ENCODE assay signal across 8 mouse cellular contexts in the genomic region with DNA sequence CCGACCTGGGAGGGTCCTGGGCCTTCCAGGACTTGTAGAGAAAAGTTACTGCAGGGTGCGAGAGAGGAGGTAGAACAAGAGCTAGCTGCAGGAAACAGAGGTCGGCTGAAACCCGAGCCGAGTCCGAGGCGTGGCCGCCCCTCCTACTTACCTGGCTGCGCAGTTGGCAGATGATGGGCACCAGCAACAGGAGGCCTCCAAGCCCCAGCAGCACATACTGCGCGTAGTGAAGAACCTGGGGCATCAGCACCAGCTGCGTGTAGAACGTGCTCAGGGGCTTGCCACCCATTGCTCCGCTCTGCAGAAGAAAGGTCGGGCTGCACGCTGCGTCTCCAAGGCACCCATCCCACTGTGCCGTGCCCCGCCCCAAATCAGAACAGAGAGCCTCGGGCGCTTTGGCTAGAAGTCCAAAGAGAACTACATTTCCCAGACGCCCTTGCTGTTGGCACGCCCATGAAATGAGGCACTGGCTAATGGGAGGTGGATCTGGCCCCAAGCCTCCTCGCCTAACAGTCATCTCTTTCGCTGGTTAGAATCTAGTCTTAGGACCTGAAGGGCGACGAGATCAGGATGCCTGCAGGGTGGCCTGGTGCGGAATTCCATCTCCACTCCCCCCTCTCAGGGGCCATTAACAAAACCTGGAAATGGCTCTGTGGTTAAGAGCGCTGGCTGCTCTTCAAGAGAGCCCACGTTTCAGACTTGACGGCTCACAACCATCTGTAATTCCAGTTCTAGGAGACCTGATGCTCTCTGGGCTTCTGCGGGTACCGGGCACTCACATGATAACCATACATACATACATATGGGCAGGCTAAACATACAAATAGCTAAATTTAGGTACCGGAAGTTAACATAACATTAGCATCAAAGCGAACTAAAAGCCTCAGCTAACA. TPM values are rescaled to one million over a fixed set of nuclear protein-coding genes. Genes with fewer than 3 reads are reported as not detected.
DNase-seq lines count a peak whose midpoint lies in the region; ATAC-seq and TF ChIP-seq lines count a peak whose summit lies in the region.

No protein-coding gene starts in this region.

- no peak overlapping the region for H3K27ac ChIP-seq in hindbrain, embryonic 14.5 days
- 0 out of 2 replicates have a peak overlapping the region, but pooled peaks have one; percentile 36 for H3K27ac ChIP-seq in left cerebral cortex, adult 2 months
- peak overlapping the region; percentile 36; the same call in 1 of the 2 replicates for H3K27ac ChIP-seq in midbrain, embryonic 13.5 days

- WGBS in hindbrain, embryonic 14.5 days, result 16% methylated on average over 35 of the region's 35 CpGs
- WGBS in midbrain, embryonic 13.5 days, result 17% methylated on average over 35 of the region's 35 CpGs

- H3K4me2 ChIP-seq in hindbrain, embryonic 14.5 days (replicated peaks), result peak overlapping the region; percentile 63
- peak overlapping the region; percentile 64 for H3K4me2 ChIP-seq in midbrain, embryonic 13.5 days (replicated peaks)

- H3K4me1 ChIP-seq in hindbrain, embryonic 14.5 days (replicated peaks; ENCODE audit: control insufficient read depth, insufficient read depth, low read length), result peaks cover 8% of the 10 kb centered on the region; the same call in 1 of the 2 replicates
- H3K4me1 ChIP-seq in midbrain, embryonic 13.5 days (replicated peaks), result peaks cover 19% of the 10 kb centered on the region

- DNase-seq in urinary bladder, adult 18-20 months (ENCODE audit: low spot score in 2 of 2), result peak; percentile 39
- no peak for DNase-seq in urinary bladder, postnatal 10 days (ENCODE audit: low spot score)
- DNase-seq in hindbrain, embryonic 14.5 days (ENCODE audit: low spot score), result peak; percentile 81
- DNase-seq in left cerebral cortex, adult 2 months (ENCODE audit: extremely low spot score in 1 of 2, low spot score in 2 of 2), result peak; percentile 36 to 48
- no peak for DNase-seq in thymus, postnatal 10 days (ENCODE audit: low spot score in 2 of 2)
- DNase-seq in ovary, postnatal 14 days (ENCODE audit: low spot score), result no peak

- H3K27me3 ChIP-seq in hindbrain, embryonic 14.5 days (ENCODE audit: control insufficient read depth, insufficient read depth, low read length), result no peaks in the 10 kb centered on the region
- no peaks in the 10 kb centered on the region for H3K27me3 ChIP-seq in midbrain, embryonic 13.5 days

- peak; percentile 34; the same call in 1 of the 2 replicates for ATAC-seq in erythroid progenitor cell, adult 5-6 weeks (replicated peaks; ENCODE audit: low FRiP score, poor library complexity, severe bottlenecking)
- peak; percentile 77 for ATAC-seq in hindbrain, embryonic 14.5 days (ENCODE audit: low FRiP score)
- ATAC-seq in midbrain, embryonic 13.5 days, result peak; percentile 88

- H3K36me3 ChIP-seq in hindbrain, embryonic 14.5 days (replicated peaks; ENCODE audit: control insufficient read depth, insufficient read depth), result peaks cover 8% of the 10 kb centered on the region
- H3K36me3 ChIP-seq in midbrain, embryonic 13.5 days, result peaks cover 8% of the 10 kb centered on the region

- intact Hi-C loops in left cerebral cortex, adult 2 months (cut with DNase I), result no loop called here

- no peak for TF ChIP-seq CTCF in left cerebral cortex, adult 2 months (IDR thresholded peaks at IDR 0.05)

- no peaks in the 10 kb centered on the region for H3K9me3 ChIP-seq in hindbrain, embryonic 14.5 days (ENCODE audit: control insufficient read depth, low read length)
- H3K9me3 ChIP-seq in midbrain, embryonic 13.5 days, result no peaks in the 10 kb centered on the region

- peak overlapping the region; percentile 45 for H3K9ac ChIP-seq in hindbrain, embryonic 14.5 days
- peak overlapping the region; percentile 51 for H3K9ac ChIP-seq in midbrain, embryonic 13.5 days (replicated peaks)

- peak overlapping the region; percentile 31 for H3K4me3 ChIP-seq in hindbrain, embryonic 14.5 days (replicated peaks; ENCODE audit: low read length)
- peak overlapping the region; percentile 41 for H3K4me3 ChIP-seq in left cerebral cortex, adult 2 months
- H3K4me3 ChIP-seq in midbrain, embryonic 13.5 days (replicated peaks), result peak overlapping the region; percentile 39

RNA-seq across cellular contexts. Expression of a gene that starts 56.9 kb away (rescaled TPM):
- total RNA-seq in erythroid progenitor cell, adult 5-6 weeks (2015; ENCODE audit: low replicate concordance), result 33.9 and 39.0 TPM in 2 replicates
- total RNA-seq in erythroid progenitor cell, adult 5-6 weeks (2017; ENCODE audit: low replicate concordance), result 35.3 and 44.2 TPM in 2 replicates
- polyA plus RNA-seq in hindbrain, embryonic 14.5 days (2014; fragmentation: Nextera tagmentation; extraction: Ambion mirVana), result 36.5 and 39.9 TPM in 2 replicates
- 10 to 100 TPM; 24.4 to 29.6 TPM for total RNA-seq in left cerebral cortex, adult 2 months (2021)
- 22.1 and 22.8 TPM in 2 replicates for polyA plus RNA-seq in midbrain, embryonic 13.5 days (2015; fragmentation: Nextera tagmentation; extraction: Ambion mirVana)

Comparison
In these comparisons a context has a peak if more than half of its experiments do, and no peak if none do; other contexts are left out.
1. DNase-seq: peak in urinary bladder, adult 18-20 months (2 of 2), hindbrain, embryonic 14.5 days (single experiment) and left cerebral cortex, adult 2 months (2 of 2); none in urinary bladder, postnatal 10 days (single experiment), thymus, postnatal 10 days (0 of 2) and ovary, postnatal 14 days (single experiment).
2. ATAC-seq: peak in every context shown above with its lines; median percentile 88 in midbrain, embryonic 13.5 days; 77 in hindbrain, embryonic 14.5 days; 34 in erythroid progenitor cell, adult 5-6 weeks.
3. Peak in every context shown above with its lines, with median percentiles within 50 percentile points of each other: H3K4me3 ChIP-seq.